Mouse (Mus musculus): ENCODE data around the gene Gm21964.

- no peak; the same call in 1 of the 2 replicates for TF ChIP-seq CTCF (IDR thresholded peaks at IDR 0.05; ENCODE audit: control insufficient read depth, insufficient read depth, insufficient replicate concordance, low read depth, low read length)
- no peak for TF ChIP-seq POLR2A (IDR thresholded peaks at IDR 0.05; ENCODE audit: control insufficient read depth, low read depth, low read length)
Measured at GRCm38 (mm10) chr8:110119715-110120114, 18.7 kb downstream of the Gm21964 start.
